Mouse (Mus musculus) layer of hippocampus, adult 9-11 months (tissue): Measurements from ENCODE around the gene Slc22a14.
A peak's percentile ranks its signal among the peaks of the same experiment; 100 is the strongest.
"Not testable (repeated sequence)": the region's sequence is repeated elsewhere in the genome, so short reads cannot be mapped to it uniquely, and the experiment has no call there.

Experiments
- DNase-seq: peaks from one replicate; pipeline ENCODE4 v3.0.0; 2022

Gene Slc22a14

DNA sequence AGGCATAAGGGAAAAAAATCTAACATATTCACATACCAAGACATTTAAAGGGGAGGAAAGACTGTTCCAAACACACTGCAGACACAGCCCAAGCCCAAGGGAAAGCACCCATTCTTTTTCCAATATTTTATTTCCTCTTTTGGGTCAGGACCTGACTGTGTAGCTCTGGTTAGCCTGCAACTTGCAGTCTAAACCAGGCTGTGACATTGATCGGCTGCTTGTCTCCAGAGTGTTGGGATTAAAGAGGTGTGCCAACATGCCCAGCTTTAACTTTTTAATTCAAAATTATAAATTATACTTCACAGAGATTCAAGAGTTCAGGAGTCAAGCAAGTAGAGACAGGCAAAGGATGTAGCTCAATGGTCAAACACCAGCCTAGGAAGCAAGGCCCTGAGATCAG lies 110.3 kb downstream of the Slc22a14 start:
- DNase-seq, result no peak

DNA sequence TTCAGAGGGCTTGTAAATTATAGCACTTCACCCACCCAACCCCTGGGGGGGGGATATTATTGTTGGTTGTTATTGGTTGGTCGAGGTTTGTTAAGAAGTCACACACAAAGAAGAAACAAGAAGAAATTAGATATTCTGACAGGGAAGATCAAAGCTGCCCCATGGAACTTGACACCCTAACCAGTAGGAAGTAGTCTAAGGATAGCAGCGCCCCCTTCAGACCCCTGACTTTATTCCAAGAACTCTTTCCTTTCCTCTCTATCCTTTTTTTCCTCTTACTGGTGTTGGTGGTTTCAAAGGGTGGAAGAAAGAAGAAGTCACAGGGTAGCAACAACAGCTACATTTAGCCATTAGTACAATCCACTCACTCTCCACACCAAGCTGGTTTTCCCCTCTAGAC lies 111.2 kb downstream of the Slc22a14 start:
- DNase-seq, result no peak

DNA sequence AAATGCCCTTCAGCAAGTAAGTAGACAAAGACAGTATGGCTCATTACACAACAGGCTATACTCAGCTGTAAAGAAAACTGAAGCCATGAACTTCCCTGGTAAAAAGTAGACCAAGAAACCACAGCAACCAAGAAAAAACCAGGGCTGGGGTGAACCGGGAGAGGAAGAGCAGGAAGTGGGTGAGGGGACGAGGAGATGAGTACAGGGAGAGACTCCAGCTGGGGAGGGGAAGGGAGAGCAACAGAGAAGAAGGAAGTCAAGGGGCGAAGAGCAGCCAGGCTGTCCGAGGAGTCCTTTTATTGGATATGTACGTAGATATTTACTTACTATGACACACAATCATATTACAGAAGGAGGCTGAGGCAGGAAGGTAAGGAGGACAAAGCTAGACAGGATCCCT lies 117.4 kb downstream of the Slc22a14 start:
- peak; percentile 33 for DNase-seq

DNA sequence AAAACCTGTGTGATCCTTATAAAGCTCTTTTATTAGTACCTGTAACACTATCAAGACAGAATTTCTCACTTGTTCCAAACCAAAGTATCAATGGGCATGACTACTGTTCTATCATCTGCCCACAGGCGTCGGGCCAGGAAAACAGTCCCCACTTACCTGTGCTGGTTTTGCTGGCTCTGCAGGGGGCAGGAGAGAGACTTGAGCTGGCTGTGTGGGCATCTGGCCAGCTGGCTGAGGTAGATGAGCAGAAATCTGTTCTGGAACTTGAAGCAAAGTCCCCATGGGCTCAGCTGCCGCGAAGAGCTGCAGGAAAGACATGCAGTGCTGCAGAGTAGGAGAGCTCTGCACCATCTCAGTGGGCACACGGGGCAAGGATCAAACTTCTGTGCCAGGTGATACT lies 118.5 kb downstream of the Slc22a14 start:
- DNase-seq, result no peak

DNA sequence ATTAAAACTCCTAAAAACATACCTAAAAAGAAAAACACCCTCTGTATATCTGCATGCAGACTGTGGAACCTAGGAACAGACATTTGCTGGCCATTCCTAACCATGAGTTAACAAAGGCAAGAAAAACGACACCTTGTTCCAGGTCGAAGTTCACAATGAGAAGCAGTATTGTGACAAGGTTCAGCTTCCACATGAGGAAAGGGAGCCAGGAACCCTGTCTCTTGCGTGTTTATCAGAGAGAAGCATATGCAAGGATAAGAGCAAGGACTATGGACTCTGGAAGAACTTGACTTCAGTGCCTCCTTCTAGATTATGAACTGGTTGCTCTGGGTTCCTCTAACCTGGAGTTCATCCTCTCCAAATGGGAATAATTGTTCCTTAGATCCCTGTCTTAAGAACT lies 121.4 kb downstream of the Slc22a14 start:
- no peak for DNase-seq

DNA sequence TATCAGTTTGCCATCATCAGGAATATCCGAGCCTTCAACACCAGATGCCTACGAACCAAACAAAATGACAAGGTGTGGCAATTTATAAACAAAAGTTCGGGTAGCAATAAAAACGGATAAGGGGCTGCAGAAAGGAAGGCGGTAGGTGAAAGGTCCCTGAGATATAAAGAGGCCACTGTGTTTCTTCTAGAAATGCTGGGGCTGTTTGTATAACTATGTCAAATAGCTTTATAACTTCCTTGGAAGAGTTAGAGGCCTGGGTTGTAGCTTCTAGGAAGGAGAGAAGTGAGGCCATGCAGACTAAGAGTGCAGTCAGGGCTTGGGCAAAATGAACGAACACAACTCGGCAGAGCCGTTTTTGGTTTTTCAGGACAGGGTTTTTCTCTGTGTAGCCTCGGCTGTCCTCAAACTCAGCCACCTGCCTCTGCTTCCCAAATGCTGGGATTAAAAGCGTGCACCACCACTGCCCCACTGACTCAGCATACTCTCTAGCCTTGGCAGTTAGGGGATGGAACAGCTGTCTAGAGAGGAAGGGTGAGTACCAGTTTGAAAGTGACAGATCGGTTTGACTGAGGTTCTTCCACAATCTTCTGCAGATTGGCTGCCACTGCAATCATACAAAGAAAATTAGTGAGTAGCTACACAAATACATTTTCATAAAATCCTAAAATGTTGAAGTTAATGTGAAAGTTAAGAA lies 124.0 kb downstream of the Slc22a14 start:
- no peak for DNase-seq

DNA sequence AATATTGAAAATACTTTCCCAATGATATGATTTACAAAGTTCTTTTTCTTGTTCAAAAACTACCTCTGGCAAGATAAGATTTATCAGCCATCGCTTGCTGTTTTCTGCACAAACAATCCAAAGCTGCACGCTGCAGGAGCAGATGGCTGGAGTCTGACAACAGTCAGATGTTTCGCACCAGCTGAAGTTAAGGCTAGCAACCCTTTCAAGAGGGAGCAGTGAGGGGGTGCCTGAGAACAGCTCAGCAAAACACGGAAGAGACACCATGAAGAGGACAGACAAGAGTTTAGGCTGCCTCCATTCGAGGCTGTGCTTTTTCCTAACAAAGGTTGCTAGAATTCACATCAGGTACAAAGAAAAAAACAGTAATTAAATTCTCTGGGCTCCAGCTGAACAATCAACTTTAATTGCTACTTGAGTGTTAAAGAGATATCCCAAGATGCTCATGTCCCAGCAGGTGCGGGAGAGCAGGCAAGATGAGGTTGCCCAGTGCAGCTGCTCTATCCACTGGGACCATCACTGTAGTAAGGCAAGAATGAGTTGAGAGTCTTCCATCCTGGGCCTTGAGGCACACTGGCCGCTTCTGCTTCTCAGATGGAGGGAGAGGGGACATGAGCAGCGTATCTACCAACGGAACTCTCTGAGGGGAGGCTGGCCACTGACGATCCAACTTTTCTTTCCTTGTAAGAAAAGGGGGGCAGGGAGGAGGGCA lies 124.9 kb downstream of the Slc22a14 start:
- DNase-seq, result peak; percentile 37

DNA sequence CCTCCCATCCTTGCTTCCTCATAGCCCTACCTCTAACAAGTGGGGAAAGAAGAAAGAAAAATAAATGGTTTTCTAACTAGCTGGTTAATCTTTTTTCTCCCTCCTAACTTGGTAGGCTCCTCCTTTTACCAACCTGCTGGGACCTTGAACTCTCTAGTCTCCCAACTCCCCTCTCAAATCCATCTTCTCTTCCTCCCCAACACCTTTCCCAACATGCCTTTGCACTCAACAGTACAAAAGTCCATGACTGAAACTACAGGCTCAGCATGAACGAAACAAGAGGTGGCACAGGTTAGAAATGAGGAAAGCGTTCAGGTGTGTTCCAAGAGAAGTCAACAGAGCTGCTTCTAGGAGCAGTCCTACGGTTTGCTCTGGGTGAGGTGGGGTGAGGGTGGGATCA lies 126.1 kb downstream of the Slc22a14 start:
- no peak for DNase-seq

DNA sequence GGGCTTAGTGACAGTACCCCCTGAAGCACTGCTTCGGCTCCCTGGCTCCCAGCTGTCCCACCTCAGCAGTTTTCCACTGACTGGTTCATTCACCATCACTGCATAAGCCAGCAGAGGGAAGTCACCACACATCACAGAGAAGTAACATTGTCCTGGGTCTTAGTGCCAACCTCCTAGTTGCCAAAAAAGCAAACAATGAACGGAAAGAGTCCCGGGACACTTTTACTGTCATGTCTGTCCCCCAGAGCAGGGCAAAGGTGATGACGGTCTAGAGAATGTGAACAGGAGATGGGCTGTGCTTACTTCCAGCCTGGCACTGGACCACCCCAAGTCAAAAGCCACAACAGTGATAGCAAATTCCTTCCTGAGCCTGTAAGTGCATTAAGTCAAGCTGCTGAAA lies 126.6 kb downstream of the Slc22a14 start:
- DNase-seq, result no peak

DNA sequence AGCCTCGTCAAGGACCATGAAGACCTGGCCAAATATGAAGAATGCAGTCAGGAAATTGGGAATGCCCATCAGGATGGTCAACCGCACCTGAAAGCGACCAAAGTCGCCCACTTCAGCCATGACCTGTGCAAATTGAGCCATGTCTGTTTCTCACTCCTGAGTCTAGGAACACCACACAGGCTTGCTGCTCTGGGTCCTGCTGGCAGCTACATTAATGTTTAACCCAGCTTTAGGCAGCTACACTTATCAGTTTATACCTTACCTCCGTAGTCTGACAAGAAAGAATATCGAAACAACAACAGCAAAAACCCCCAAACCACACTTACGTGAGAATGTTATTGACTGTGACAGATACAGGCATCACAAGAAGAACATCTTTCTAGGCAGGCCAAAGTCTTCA lies 133.8 kb downstream of the Slc22a14 start:
- DNase-seq, result no peak

DNA sequence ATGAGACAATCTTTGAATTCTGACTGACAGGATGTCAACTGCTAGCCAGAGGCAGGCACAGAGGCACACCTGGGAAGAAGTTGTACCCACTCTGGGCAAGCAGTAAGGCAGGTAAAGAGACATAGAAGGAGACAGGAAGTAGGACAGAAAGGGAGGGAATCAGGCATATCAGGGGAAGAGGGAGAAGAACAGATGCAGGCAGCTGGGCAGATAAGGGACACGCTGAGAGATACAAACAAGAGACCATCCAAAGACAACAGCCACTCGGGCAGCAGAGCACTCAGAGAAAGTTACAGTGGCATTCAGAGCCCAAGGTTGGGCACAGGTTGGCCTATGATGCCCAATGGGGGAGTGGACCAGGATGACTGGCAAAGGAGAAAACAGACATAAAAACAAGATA lies 134.5 kb downstream of the Slc22a14 start:
- DNase-seq, result no peak

DNA sequence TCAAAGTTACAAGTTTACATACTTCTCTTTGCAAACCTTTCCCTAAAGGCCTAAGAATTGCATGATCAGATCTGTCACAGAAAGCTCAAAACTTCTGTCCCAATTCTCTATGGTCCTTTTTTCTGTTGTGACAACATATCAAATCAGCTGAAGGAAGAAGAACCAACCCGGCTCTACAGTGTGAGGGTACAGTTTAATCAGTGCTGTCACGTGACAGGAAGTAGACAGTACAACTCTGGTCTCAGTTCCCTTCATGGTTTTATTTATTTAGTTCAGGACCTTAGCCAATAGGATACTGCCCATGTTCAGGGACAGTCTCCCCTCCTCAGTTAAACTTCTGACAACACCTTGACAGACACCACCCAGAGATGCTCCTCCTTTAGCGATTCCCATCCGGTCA lies 145.1 kb downstream of the Slc22a14 start:
- no peak for DNase-seq

DNA sequence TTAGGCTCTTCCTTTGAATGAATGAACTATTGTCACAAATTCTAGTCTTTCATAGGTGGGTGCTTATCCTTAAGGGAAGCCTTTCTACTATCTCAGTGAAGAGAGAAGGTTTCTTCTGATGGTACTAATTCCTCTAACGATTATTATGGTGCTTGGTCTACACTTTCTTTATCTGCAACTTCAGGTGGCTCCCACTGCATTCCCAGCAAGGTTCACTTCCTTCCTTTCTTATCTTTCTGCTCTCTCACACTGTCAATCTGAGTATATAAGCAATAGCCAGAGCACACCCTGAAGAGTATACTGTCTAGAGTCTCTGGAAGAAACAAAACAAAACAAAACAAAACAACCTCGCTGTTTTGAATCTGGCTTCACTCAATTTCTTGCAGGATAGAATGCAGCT lies 145.7 kb downstream of the Slc22a14 start:
- DNase-seq, result no peak

DNA sequence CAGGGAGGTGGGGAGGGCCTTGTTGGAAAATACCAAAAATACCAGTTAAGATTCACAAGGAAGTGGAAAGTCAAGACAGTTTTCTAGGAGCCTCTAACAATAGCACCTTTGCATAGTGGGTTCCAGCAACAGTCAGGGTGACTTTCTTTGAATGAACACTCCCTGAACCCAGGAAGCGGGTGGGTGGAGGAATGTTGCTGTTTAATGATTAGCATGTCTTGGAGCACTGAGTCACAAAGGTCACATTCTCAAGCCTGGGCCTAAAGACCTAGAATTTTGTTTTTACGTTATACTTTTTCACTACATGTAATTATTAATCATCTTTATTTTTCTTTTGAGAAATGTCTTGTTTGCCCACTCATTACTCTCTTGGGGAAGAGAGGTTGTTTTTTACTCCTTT lies 150.0 kb downstream of the Slc22a14 start:
- DNase-seq, result not testable (repeated sequence)

DNA sequence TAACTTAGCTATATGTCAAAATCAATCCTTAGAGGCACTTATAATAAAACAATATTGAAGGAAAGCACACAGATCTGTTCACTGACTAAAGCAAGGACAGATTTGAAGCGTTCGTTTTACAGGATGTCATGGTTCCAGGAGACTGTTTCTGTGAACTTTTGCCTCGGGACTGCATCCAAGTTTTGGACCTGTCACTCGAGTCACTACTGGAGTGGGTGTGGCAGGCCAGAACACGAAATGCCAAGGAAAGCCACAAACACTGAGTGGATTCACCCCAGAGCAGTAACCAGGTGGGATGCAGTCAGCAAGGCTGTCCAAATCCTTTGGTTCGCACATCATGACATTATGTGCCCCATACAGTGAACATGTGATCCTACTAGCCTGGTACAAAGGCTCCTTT lies 150.8 kb downstream of the Slc22a14 start:
- DNase-seq, result no peak

DNA sequence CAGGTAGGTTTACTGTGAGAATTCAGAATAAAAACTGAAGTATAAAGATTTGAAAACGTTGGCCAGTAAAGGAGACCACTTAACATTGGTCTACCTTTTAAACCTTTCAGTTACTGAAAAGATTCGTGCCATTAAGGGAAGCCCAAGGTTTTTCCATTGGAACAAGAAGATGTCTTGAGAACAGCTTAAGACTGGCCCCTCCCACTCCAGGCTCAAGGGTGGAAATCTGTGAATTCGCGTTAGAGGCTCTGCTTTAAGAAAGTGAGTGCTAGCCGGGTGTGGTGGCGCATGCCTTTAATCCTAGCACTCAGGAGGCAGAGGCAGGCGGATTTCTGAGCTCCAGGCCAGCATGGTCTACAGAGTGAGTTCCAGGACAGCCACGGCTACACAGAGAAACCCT lies 152.4 kb downstream of the Slc22a14 start:
- DNase-seq, result no peak

DNA sequence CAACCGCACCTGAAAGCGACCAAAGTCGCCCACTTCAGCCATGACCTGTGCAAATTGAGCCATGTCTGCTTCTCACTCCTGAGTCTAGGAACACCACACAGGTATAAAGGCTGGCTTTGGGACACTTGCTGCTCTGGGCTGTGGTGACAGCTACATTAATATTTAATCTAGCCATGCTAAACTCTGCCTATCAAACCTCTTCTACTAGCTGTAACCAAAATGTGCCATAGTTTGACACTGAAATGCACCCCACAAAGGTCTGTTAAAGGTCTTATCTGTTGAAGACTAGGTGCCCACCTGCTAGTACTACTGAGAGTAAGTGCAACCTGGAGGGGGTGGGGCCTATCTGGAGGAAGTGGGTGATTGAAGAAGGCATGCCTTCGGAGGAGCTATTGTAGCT lies 156.4 kb downstream of the Slc22a14 start, which contains the start of gene Slc22a13:
Gene Slc22a13, minus strand, starts transcription at position 101 of the 400 bp plus-strand sequence.
- no peak for DNase-seq

DNA sequence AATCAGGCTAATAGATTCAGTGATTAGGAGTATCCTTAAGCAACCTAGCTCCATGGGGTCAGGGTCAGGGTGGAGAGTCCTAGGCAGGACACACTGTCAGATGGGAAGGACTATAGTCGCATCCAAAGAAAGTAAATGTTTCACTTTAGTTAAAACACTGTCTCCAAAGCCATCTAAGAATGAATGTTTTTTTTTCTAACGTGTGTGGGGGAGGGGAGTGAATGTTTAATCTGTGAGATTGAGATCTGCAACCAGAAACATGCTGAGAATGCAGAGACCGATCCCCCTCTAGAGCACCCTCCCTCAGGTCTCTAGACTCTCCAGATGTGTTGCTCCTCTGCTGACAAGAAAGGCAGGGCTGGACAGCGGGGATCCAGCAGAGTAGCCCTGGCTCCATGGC lies 158.2 kb downstream of the Slc22a14 start:
- no peak for DNase-seq

DNA sequence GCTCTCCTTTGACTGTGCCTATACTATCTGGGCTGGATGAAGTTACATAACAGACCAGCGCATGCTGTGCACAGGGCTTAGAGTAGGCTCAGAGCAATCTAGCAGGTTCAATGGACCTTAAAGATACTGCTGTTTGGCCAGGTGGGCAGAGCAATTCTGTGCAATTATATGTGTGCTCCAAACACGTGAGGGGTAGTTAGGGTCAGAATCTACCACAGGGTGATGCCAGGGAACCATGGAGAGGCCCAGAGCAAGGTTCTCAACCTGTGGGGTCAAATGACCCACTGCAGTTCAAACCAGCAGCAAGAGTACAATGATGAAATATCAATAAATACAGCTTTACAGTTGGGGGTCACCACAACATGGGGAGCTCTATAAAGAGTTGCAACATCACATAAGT lies 158.7 kb downstream of the Slc22a14 start:
- DNase-seq, result no peak

DNA sequence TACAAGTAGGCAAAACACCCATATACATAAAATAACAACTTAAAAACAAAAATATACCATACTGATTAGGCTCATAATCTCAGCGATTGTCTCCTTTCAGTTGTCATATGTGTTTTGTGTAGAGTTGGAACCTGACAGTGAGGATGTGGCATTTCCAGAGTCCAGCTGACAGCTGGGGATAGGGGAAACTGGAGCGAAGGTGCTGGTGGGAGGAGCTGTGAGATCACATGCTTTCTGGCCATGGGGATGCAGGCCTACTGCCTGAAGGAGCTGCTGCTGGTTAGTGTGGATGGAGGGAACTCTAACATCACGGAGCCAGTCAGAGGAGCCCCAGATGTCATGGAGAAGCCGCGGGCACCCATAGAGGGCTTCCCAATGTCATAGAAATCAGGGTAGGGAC lies 159.6 kb downstream of the Slc22a14 start:
- DNase-seq, result no peak

DNA sequence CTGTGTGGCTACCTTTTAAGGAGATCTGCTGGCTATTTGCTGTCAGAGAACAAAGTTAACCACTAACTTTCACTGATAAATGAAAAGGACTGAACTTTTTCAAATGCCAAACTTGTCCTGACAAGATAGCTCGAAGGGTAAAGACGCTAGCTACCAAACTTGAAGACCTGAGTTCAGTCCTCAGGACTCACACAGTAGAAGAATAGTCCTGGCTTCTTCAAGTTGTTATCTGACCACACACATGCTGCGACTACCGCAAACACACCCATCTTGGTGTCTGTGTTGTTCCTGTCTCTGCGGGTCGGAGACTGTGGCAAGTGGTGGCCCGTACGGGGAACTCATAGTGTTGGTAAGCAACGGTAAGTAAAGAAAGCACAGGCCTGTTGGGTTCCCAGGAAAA lies 161.7 kb downstream of the Slc22a14 start:
- DNase-seq, result no peak

DNA sequence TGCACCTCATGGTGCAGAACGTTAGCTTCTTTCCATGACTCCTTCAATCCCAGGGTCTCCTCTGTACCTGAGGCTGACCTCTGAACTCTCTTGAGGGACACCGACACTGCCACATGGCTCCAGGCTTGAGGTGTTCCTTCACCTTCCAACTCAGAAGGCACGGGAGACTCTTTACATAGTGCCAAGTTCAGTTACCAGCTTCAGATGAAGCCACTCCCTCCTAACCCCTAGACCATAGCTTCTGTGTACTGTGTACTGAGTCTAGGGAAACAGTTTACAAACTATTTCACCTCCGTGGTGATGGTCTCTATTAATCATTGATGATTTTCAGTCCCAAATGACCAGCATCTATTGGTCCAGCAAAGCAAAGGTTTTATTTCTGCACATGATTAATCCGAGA lies 163.7 kb downstream of the Slc22a14 start:
- DNase-seq, result no peak

DNA sequence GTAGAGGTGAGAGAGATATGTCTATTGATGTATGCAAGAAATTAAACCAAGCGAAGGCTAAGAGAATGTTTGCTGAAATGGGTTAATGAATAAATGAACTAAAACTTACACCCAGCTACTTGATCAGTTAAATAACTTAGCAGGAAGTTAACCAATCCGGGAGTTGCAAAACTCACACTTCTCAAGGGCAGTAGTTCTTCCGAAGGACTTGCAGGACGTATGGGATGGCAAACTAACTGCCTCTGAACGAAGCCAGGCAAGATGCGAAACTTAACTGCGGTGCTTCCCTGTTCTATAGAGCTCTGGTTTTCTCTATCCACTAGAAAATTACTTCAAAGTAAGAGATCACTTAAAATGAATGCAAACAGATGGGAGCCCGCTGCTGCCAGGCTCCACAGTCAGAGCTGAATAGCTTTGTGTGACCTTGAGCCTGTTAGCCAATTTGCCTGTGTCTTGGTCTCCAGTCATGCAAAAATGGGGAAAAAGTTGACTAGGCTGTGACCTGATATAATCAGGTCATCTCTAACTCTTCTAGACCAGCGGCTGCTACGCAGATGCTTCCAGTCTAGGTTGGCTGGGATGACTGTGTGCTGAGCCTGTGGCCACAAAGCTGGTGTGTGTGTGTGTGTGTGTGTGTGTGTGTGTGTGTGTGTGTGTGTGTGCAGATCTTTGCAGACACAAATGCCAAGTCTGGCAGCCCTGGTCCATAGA lies 166.0 kb downstream of the Slc22a14 start:
- DNase-seq, result no peak
